In the genomic region with DNA sequence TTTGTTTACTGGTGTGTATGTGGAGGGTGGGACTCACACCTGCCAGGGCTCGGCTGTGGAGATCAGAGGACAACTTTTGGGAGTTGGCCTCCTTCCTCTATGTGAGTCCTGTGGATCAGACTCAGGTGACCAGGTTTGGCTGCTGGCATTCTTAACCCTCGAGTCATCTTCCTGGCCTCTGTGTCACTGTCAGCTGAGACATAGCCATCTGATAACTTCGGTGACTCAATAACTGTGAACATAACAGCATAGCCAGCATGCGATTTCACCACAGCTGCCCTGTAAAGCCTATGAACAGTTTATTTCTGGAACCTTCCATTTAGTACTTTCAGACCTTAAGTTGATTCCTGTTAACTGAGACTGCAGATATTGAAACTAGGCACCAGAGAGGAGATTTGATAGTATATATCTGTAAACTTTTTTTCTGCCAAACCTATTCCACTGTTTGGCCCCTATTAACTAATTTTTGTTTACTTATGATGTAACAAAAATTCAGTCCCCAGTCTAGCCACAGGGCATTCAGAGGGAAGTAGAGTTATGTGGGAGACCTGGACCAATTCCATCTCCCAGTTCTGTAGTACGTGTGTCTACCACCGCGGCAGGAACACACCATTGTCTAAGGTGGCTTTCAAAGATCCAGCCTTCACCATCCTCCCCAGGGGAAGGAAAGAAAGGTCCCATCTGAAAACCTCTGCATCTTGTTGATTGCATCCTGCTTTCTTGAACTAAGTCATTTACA, we compare ENCODE assay signal across 22 mouse cellular contexts. TPM values are rescaled to one million over a fixed set of nuclear protein-coding genes. Genes with fewer than 3 reads are reported as not detected.
DNase-seq lines count a peak whose midpoint lies in the region; ATAC-seq and TF ChIP-seq lines count a peak whose summit lies in the region.
"Had no signal": no experiment of that assay in that cellular context is flagged by ENCODE, and none has a peak within 500 bp of the region (broad histone marks: within the 10 kb centered on the region; RNA-seq: fewer than 3 reads in every experiment).

No protein-coding gene starts in this region.

- no peak overlapping the region for H3K27ac ChIP-seq in forebrain, embryonic 13.5 days
- H3K27ac ChIP-seq: embryonic facial prominence, embryonic 13.5 days; forebrain, embryonic 10.5 days; hindbrain, embryonic 15.5 days; kidney, postnatal 0 days; limb, embryonic 13.5 days had no signal

- no peak overlapping the region for H3K4me3 ChIP-seq in myocyte
- no peak overlapping the region for H3K4me3 ChIP-seq in forebrain, embryonic 13.5 days
- H3K4me3 ChIP-seq: embryonic facial prominence, embryonic 13.5 days; forebrain, embryonic 10.5 days; heart, embryonic 12.5 days; hindbrain, embryonic 15.5 days; limb, embryonic 13.5 days had no signal

- no peak for TF ChIP-seq POLR2A in myocyte (IDR thresholded peaks at IDR 0.05; ENCODE audit: insufficient read length, low read depth)

- no peaks in the 10 kb centered on the region for H3K79me2 ChIP-seq in myocyte (ENCODE audit: control insufficient read depth, insufficient read depth)

- H3K9ac ChIP-seq in forebrain, embryonic 13.5 days: no peak overlapping the region
- H3K9ac ChIP-seq: embryonic facial prominence, embryonic 13.5 days; heart, embryonic 12.5 days; hindbrain, embryonic 15.5 days; limb, embryonic 13.5 days had no signal

- no peak for ATAC-seq in forebrain, embryonic 13.5 days
- ATAC-seq: midbrain, embryonic 16.5 days had no signal

- no peaks in the 10 kb centered on the region for H3K9me3 ChIP-seq in forebrain, embryonic 13.5 days (replicated peaks)
- H3K9me3 ChIP-seq: embryonic facial prominence, embryonic 13.5 days; forebrain, embryonic 10.5 days; heart, embryonic 12.5 days; hindbrain, embryonic 15.5 days; limb, embryonic 13.5 days had no signal

- H3K4me2 ChIP-seq in myocyte (ENCODE audit: low read depth): peak overlapping the region; percentile 20
- no peak overlapping the region for H3K4me2 ChIP-seq in forebrain, embryonic 13.5 days
- H3K4me2 ChIP-seq: embryonic facial prominence, embryonic 13.5 days; heart, embryonic 12.5 days; hindbrain, embryonic 15.5 days; limb, embryonic 13.5 days had no signal

- DNase-seq in adrenal gland, adult (ENCODE audit: inconsistent age in 2 of 2, low spot score in 1 of 2): peak; percentile 18 to 59
- no peak for DNase-seq in adrenal gland, adult 8-10 months
- peak; percentile 24 for DNase-seq in urinary bladder, postnatal 14 days (ENCODE audit: low spot score)
- no peak for DNase-seq in urinary bladder, postnatal 10 days (ENCODE audit: low spot score)
- DNase-seq in fat pad, adult 2 months (ENCODE audit: extremely low read depth, low read depth, low spot score): peak; percentile 33
- DNase-seq in thymus, postnatal 4 days: no peak
- DNase-seq: cerebellum, adult 9-10 months; kidney, adult 18-20 months; layer of hippocampus, postnatal 36 days; lung, postnatal 10 days; retina, postnatal 1 day; right cerebral cortex, postnatal 4 days had no signal

- H3K36me3 ChIP-seq in myocyte (ENCODE audit: control insufficient read depth, insufficient read depth): no peaks in the 10 kb centered on the region
- no peaks in the 10 kb centered on the region for H3K36me3 ChIP-seq in forebrain, embryonic 13.5 days (ENCODE audit: poor library complexity, severe bottlenecking)
- H3K36me3 ChIP-seq: embryonic facial prominence, embryonic 13.5 days; hindbrain, embryonic 15.5 days had no signal

- H3ac ChIP-seq in myocyte (ENCODE audit: control insufficient read depth, insufficient read length): no peak overlapping the region

- H3K27me3 ChIP-seq in myocyte (ENCODE audit: control insufficient read depth, insufficient read depth, insufficient read length): no peaks in the 10 kb centered on the region
- no peaks in the 10 kb centered on the region for H3K27me3 ChIP-seq in forebrain, embryonic 13.5 days
- H3K27me3 ChIP-seq: CH12.LX; embryonic facial prominence, embryonic 13.5 days; heart, embryonic 12.5 days; hindbrain, embryonic 15.5 days; limb, embryonic 13.5 days had no signal

- H3K4me1 ChIP-seq in forebrain, embryonic 13.5 days: no peaks in the 10 kb centered on the region
- H3K4me1 ChIP-seq: forebrain, embryonic 10.5 days; hindbrain, embryonic 15.5 days had no signal

- WGBS in forebrain, embryonic 13.5 days: 93% methylated on average over 7 of the region's 7 CpGs

TF ChIP-seq in myocyte, 11 proteins besides CTCF, POLR2A, EP300 and RAD21:
- TF ChIP-seq CEBPB (IDR thresholded peaks at IDR 0.05; ENCODE audit: insufficient read depth, poor library complexity, severe bottlenecking): no peak
- no peak for TF ChIP-seq TCF12 (IDR thresholded peaks at IDR 0.05; ENCODE audit: insufficient read depth, poor library complexity, severe bottlenecking)
- TF ChIP-seq MYOG (IDR thresholded peaks at IDR 0.05; ENCODE audit: control insufficient read depth in 1 of 3, insufficient read depth in 1 of 3, insufficient read length in 2 of 3, low read depth in 2 of 3): peak in 1 of 3 experiments; percentile 24
- peak in 1 of 3 experiments; percentile 47 for TF ChIP-seq MYOD1 (IDR thresholded peaks at IDR 0.05; ENCODE audit: control insufficient read depth in 1 of 3, insufficient read length in 2 of 3, low read depth in 2 of 3)

RNA-seq across cellular contexts. Expression of a gene that starts 29.7 kb away (rescaled TPM):
- total RNA-seq in adrenal gland, adult 8-10 months (2022): 10 to 100 TPM; 14.2 to 21.2 (median 15.4) TPM
- polyA plus RNA-seq in myocyte (2012; fragmentation: generic; extraction: Trizol): 17.5 TPM
- polyA plus RNA-seq in forebrain, embryonic 13.5 days (2015; fragmentation: Nextera tagmentation; extraction: Ambion mirVana): 19.0 and 20.1 TPM in 2 replicates

RNA-seq across cellular contexts. Expression of a gene that starts 49.2 kb away (rescaled TPM):
- total RNA-seq in adrenal gland, adult 8-10 months (2022): 100 to 1,000 TPM in 3 of 4 experiments, 10 to 100 TPM in 1; 97.8 to 124 (median 106) TPM
- 87.9 TPM for polyA plus RNA-seq in myocyte (2012; fragmentation: generic; extraction: Trizol)
- 194 and 206 TPM in 2 replicates for polyA plus RNA-seq in forebrain, embryonic 13.5 days (2015; fragmentation: Nextera tagmentation; extraction: Ambion mirVana)

Comparison
In these comparisons a context has a peak if more than half of its experiments do, and no peak if none do; other contexts are left out.
1. DNase-seq: peak in adrenal gland, adult (2 of 2), urinary bladder, postnatal 14 days (single experiment) and fat pad, adult 2 months (single experiment); none in adrenal gland, adult 8-10 months (single experiment), urinary bladder, postnatal 10 days (single experiment) and thymus, postnatal 4 days (single experiment).